9 mouse cellular contexts compared by ENCODE assay signal in genomic region chr4:133419312-133420004, GRCm38 (mm10). TPM values are rescaled to one million over a fixed set of nuclear protein-coding genes. Genes with fewer than 3 reads are reported as not detected.
DNase-seq lines count a peak whose midpoint lies in the region; ATAC-seq lines count a peak whose summit lies in the region.
"Had no signal": no experiment of that assay in that cellular context is flagged by ENCODE, and none has a peak within 500 bp of the region (broad histone marks: within the 10 kb centered on the region; RNA-seq: fewer than 3 reads in every experiment).

No protein-coding gene starts in this region.

- ATAC-seq in liver, embryonic 11.5 days (replicated peaks; ENCODE audit: low FRiP score), result peak; percentile 37; the same call in 1 of the 2 replicates

- 65% methylated on average over 14 of the region's 14 CpGs for WGBS in liver, embryonic 11.5 days

- peaks cover 10% of the 10 kb centered on the region; the same call in 1 of the 2 replicates for H3K36me3 ChIP-seq in liver, embryonic 11.5 days (ENCODE audit: control insufficient read depth, insufficient read depth, low read length)

- no peaks in the 10 kb centered on the region for H3K9me3 ChIP-seq in liver, embryonic 11.5 days (ENCODE audit: control insufficient read depth, low read length)
- H3K9me3 ChIP-seq: neural tube, embryonic 13.5 days had no signal

- H3K4me1 ChIP-seq in liver, embryonic 11.5 days (replicated peaks; ENCODE audit: control insufficient read depth, insufficient read depth, low read length), result peaks cover 8% of the 10 kb centered on the region
- H3K4me1 ChIP-seq: neural tube, embryonic 13.5 days had no signal

- H3K4me3 ChIP-seq in liver, embryonic 11.5 days (ENCODE audit: low read depth, low read length), result no peak overlapping the region
- H3K4me3 ChIP-seq: neural tube, embryonic 13.5 days had no signal

- no peaks in the 10 kb centered on the region for H3K27me3 ChIP-seq in liver, embryonic 11.5 days (replicated peaks; ENCODE audit: control insufficient read depth, insufficient read depth, low read length)
- H3K27me3 ChIP-seq: neural tube, embryonic 13.5 days had no signal

- no peak overlapping the region for H3K9ac ChIP-seq in liver, embryonic 11.5 days (ENCODE audit: low read depth, low read length)
- H3K9ac ChIP-seq: neural tube, embryonic 13.5 days had no signal

- intact Hi-C loops in gastrocnemius, postnatal 36 days (cut with DNase I), result loop anchor here (5.0 kb wide), 2 partner anchors 93 to 107 kb away; no protein-coding TSS in a partner anchor

- H3K4me2 ChIP-seq in liver, embryonic 11.5 days, result no peak overlapping the region
- H3K4me2 ChIP-seq: neural tube, embryonic 13.5 days had no signal

- H3K27ac ChIP-seq in liver, embryonic 11.5 days (ENCODE audit: low read depth, low read length), result no peak overlapping the region
- H3K27ac ChIP-seq: neural tube, embryonic 13.5 days had no signal

- DNase-seq in adrenal gland, adult (ENCODE audit: inconsistent age in 2 of 2, low spot score in 1 of 2), result peak; percentile 64 to 84
- DNase-seq in adrenal gland, adult 8-10 months, result no peak
- DNase-seq in ovary, postnatal 14 days (ENCODE audit: low spot score), result peak; percentile 70
- DNase-seq in ovary, postnatal 10 days (ENCODE audit: low spot score), result no peak
- DNase-seq in cerebellum, adult 8-10 months, result peak; percentile 67
- peak; percentile 65 to 69 for DNase-seq in gastrocnemius, postnatal 36 days
- DNase-seq in liver, embryonic 11.5 days (ENCODE audit: low spot score), result no peak
- peak; percentile 52 for DNase-seq in skeletal muscle tissue, adult 2 months (ENCODE audit: low read depth, low spot score)

RNA-seq across cellular contexts. Expression of gene Slc9a1, which starts 50.0 kb away (rescaled TPM):
- total RNA-seq in adrenal gland, adult 8-10 months (2022), result 10 to 100 TPM; 50.3 to 83.2 (median 63.5) TPM
- 1 to 10 TPM; 8.3 to 9.8 TPM for total RNA-seq in gastrocnemius, postnatal 36 days (2021)
- polyA plus RNA-seq in liver, embryonic 11.5 days (2014; fragmentation: Nextera tagmentation; extraction: Ambion mirVana), result 6.9 and 7.7 TPM in 2 replicates

Comparison
In these comparisons a context has a peak if more than half of its experiments do, and no peak if none do; other contexts are left out.
1. DNase-seq: peak in adrenal gland, adult (2 of 2), ovary, postnatal 14 days (single experiment), cerebellum, adult 8-10 months (single experiment), gastrocnemius, postnatal 36 days (2 of 2) and skeletal muscle tissue, adult 2 months (single experiment); none in adrenal gland, adult 8-10 months (single experiment), ovary, postnatal 10 days (single experiment) and liver, embryonic 11.5 days (single experiment).
2. RNA of gene Slc9a1, which starts 50.0 kb away (total RNA-seq): 50.3 to 83.2 TPM in adrenal gland, adult 8-10 months; 8.3 to 9.8 TPM in gastrocnemius, postnatal 36 days; every median in the first group is over 4 times any median in the second.